Mouse (Mus musculus): ENCODE results near the gene Srxn1.

DNA sequence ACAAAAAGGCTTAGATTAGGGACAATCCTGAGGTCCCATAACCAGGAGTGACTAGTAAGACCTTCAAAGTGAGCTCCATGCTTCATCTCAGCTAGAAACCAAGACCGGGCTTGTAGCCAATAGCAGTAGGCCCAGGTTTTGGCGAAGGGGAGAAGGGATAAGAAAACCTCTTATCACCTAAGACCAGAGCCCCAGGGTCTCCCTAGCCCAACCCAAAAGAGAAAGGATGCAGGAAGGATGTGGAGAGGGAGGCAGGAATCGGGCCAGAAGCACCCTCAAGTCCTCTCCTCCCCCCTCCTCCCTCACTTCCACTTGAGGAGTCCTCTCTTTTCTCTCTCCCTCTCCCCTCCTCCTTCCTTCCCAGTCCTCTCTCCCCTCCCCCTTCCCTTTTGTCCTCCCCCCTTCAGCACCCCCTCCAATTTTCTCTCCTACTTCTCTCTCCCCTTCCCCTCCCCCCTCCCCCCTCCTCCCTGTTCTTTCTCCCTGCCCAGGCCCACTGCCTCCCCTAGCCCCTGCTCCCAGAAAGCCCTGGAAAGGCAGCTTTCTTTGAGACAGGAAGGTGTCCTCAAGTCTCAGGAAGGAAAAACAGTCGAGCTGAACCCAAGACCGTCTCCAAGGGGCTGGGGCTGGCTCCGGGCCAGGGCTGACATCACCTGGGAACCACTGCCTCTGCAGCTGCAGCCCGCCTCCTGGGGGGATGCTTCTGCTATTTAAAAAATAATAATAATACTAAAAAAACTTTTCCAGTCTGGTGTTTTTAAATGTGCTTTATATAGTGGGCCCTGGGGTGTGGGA lies 50.3 kb downstream of the Srxn1 start:
- no peak for TF ChIP-seq CTCF (IDR thresholded peaks at IDR 0.05; ENCODE audit: borderline replicate concordance, extremely low read depth, insufficient read depth, insufficient read length)
- no peak for TF ChIP-seq POLR2A (IDR thresholded peaks at IDR 0.05; ENCODE audit: borderline replicate concordance, extremely low read depth, insufficient read depth, insufficient read length, poor library complexity, severe bottlenecking)

Data from brain, embryonic 14.5 days (tissue).